Mouse (Mus musculus): ENCODE data around the gene Tfpi. TPM values are rescaled to one million over a fixed set of nuclear protein-coding genes. Genes with fewer than 3 reads are reported as not detected.
A peak's percentile ranks its signal among the peaks of the same experiment; 100 is the strongest.

The Tfpi gene
- polyA plus RNA-seq, 1 experiment from 2014 or later = 63.1 TPM

DNA sequence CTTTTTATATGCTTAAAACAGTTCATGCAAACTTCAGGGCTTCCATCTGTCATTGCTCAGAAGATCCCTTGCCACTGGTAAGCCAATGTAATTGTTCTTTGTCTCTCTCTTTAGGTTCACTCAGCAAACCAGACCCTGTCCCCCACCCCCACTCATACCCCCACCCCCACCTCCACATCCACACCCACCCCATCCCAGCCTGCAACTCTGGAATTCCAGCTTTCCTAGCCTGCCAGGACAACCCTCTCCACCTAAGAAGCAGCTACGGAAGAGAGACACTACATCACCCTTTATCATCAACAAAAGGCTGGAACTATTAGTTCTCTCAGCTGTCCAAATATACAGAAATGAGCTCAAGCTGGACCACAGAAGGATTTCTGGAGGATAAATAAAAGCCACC is 974 bp downstream of the Tfpi start:
- no peaks in the 10 kb centered on the region for H3K27me3 ChIP-seq (ENCODE audit: insufficient read depth, low read length)
- H3K9me3 ChIP-seq (ENCODE audit: low read depth, low read length) = no peaks in the 10 kb centered on the region
- peaks cover 6% of the 10 kb centered on the region; the same call in 1 of the 2 replicates for H3K36me3 ChIP-seq (ENCODE audit: insufficient read depth)
- H3K27ac ChIP-seq (ENCODE audit: low read depth) = peak overlapping the region; percentile 83; the same call in 1 of the 2 replicates
- H3K9ac ChIP-seq = peak overlapping the region; percentile 54
- H3K4me3 ChIP-seq (ENCODE audit: low read depth, low read length) = peak overlapping the region; percentile 42
- 9% methylated on average over 1 of the region's 1 CpGs for WGBS
- H3K4me2 ChIP-seq = peak overlapping the region; percentile 71
- peak; percentile 28; the same call in 1 of the 2 replicates for ATAC-seq (ENCODE audit: insufficient read depth)
- no peak for TF ChIP-seq CTCF (IDR thresholded peaks at IDR 0.05; ENCODE audit: low read depth)
- no peak for DNase-seq
- H3K4me1 ChIP-seq (ENCODE audit: insufficient read depth) = 0 out of 2 replicates have a peak, but pooled peaks cover 3% of the 10 kb centered on the region

GRCm38 (mm10) chr2:84474651-84475050 is 1.9 kb downstream of the Tfpi start:
- no peak for ATAC-seq (ENCODE audit: insufficient read depth)
- Histone ChIP-seq H3K4me1 (ENCODE audit: insufficient read depth) (0 out of 2 replicates have a peak, but pooled peaks cover 3% of the 10 kb centered on the region), H3K4me2 (peak overlapping the region; percentile 71), H3K36me3 (ENCODE audit: insufficient read depth) (peaks cover 6% of the 10 kb centered on the region; the same call in 1 of the 2 replicates), H3K9ac (no peak overlapping the region), H3K27ac (ENCODE audit: low read depth) (peak overlapping the region; percentile 72), H3K4me3 (ENCODE audit: low read depth, low read length) (no peak overlapping the region), H3K9me3 (ENCODE audit: low read depth, low read length) (no peaks in the 10 kb centered on the region), H3K27me3 (ENCODE audit: insufficient read depth, low read length) (no peaks in the 10 kb centered on the region)
- WGBS = 7% methylated on average over 6 of the region's 6 CpGs
- no peak for TF ChIP-seq CTCF (IDR thresholded peaks at IDR 0.05; ENCODE audit: low read depth)
- peak; percentile 26 for DNase-seq

GRCm38 (mm10) chr2:84473941-84474530 is 2.5 kb downstream of the Tfpi start:
- 62% methylated on average over 14 of the region's 14 CpGs for WGBS
- H3K27me3 ChIP-seq (ENCODE audit: insufficient read depth, low read length) = no peaks in the 10 kb centered on the region
- DNase-seq (no peak), ATAC-seq (ENCODE audit: insufficient read depth) (no peak)
- peaks cover 7% of the 10 kb centered on the region; the same call in 1 of the 2 replicates for H3K36me3 ChIP-seq (ENCODE audit: insufficient read depth)
- H3K4me1 ChIP-seq (ENCODE audit: insufficient read depth) = 0 out of 2 replicates have a peak, but pooled peaks cover 3% of the 10 kb centered on the region
- no peak overlapping the region for H3K4me3 ChIP-seq (ENCODE audit: low read depth, low read length)
- H3K27ac ChIP-seq (ENCODE audit: low read depth) = peak overlapping the region; percentile 72; the same call in 1 of the 2 replicates
- H3K9me3 ChIP-seq (ENCODE audit: low read depth, low read length) = no peaks in the 10 kb centered on the region
- H3K9ac ChIP-seq = no peak overlapping the region
- H3K4me2 ChIP-seq = peak overlapping the region; percentile 71; the same call in 1 of the 2 replicates
- TF ChIP-seq CTCF (IDR thresholded peaks at IDR 0.05; ENCODE audit: low read depth) = no peak

DNA sequence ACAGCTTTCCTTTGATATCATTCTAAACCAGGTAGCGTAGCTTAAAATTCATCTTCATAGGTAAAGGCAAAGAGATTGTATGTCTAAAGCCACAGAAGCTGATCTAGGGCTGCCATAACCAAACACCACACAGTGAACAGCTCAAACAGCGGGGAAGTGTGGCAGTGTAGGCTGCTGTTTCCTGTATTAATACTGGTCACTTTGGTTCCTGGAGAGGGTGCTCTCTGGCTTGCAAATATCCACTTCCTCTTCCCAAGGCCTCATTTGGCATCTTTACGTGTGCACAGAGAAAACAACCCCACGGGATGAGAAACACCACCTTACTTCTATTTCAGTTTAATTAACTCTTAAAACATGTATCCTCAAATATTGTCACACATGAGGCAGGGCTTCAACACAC is 9.2 kb downstream of the Tfpi start:
- Histone ChIP-seq H3K4me2 (no peak overlapping the region), H3K4me1 (ENCODE audit: insufficient read depth) (no peaks in the 10 kb centered on the region), H3K27ac (ENCODE audit: low read depth) (no peak overlapping the region), H3K4me3 (ENCODE audit: low read depth, low read length) (no peak overlapping the region), H3K27me3 (ENCODE audit: insufficient read depth, low read length) (no peaks in the 10 kb centered on the region), H3K36me3 (ENCODE audit: insufficient read depth) (peaks cover 13% of the 10 kb centered on the region; the same call in 1 of the 2 replicates), H3K9ac (no peak overlapping the region), H3K9me3 (ENCODE audit: low read depth, low read length) (no peaks in the 10 kb centered on the region)
- DNase-seq (no peak), ATAC-seq (ENCODE audit: insufficient read depth) (no peak)
- 77% methylated on average over 4 of the region's 4 CpGs for WGBS
- TF ChIP-seq CTCF (IDR thresholded peaks at IDR 0.05; ENCODE audit: low read depth) = no peak

DNA sequence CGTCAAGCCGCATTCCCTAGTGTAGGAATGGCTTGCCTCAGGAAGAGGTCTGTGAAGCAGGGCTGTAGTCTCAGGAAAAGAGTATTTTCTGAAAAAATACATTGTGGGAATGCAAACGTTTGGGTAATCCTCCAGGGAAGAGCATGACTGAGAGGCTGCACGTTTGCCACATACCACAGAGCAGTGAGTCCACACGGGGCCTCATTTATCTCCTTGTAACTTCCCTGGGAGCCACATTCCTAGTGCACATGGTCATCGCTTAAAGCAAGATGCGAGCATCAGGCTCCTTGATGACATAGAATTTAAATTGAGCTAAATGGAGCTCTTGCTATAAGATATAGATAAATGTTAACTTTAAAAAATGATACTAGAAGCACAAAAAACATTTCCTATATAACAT is 11.6 kb downstream of the Tfpi start:
- H3K36me3 ChIP-seq (ENCODE audit: insufficient read depth) = peaks cover 13% of the 10 kb centered on the region; the same call in 1 of the 2 replicates
- DNase-seq = peak; percentile 34
- peak; percentile 47; the same call in 1 of the 2 replicates for ATAC-seq (ENCODE audit: insufficient read depth)
- no peak overlapping the region for H3K4me3 ChIP-seq (ENCODE audit: low read depth, low read length)
- peak overlapping the region; percentile 42; the same call in 1 of the 2 replicates for H3K27ac ChIP-seq (ENCODE audit: low read depth)
- H3K27me3 ChIP-seq (ENCODE audit: insufficient read depth, low read length) = no peaks in the 10 kb centered on the region
- no peaks in the 10 kb centered on the region for H3K9me3 ChIP-seq (ENCODE audit: low read depth, low read length)
- H3K4me1 ChIP-seq (ENCODE audit: insufficient read depth) = no peaks in the 10 kb centered on the region
- WGBS = 20% methylated on average over 7 of the region's 7 CpGs
- H3K9ac ChIP-seq = no peak overlapping the region; the same call in 1 of the 2 replicates
- no peak overlapping the region for H3K4me2 ChIP-seq
- TF ChIP-seq CTCF (IDR thresholded peaks at IDR 0.05; ENCODE audit: low read depth) = no peak

DNA sequence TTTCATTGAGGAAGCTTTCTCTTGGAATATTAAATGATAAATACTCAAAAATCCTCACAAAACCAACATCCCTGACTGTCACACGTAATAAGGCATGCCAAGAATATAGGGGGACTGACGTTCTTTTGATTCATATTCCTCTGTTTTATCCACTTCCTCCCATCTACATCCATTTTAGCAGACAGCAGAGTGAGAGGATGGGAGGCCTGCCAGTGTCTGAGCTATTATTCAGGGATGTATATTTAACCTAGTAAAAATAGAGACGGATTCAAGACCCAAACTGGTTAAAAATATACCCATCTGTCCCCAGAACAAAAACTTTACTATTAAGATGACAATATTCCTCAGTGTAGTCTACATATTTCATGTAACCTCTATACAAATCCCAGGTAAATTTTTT is 14.2 kb downstream of the Tfpi start:
- Histone ChIP-seq H3K4me2 (no peak overlapping the region), H3K9me3 (ENCODE audit: low read depth, low read length) (no peaks in the 10 kb centered on the region), H3K4me1 (ENCODE audit: insufficient read depth) (no peaks in the 10 kb centered on the region), H3K36me3 (ENCODE audit: insufficient read depth) (peaks cover 9% of the 10 kb centered on the region; the same call in 1 of the 2 replicates), H3K4me3 (ENCODE audit: low read depth, low read length) (no peak overlapping the region), H3K27me3 (ENCODE audit: insufficient read depth, low read length) (no peaks in the 10 kb centered on the region), H3K27ac (ENCODE audit: low read depth) (no peak overlapping the region), H3K9ac (no peak overlapping the region)
- WGBS = 74% methylated on average over 3 of the region's 3 CpGs
- ATAC-seq (ENCODE audit: insufficient read depth) (no peak), DNase-seq (no peak)
- TF ChIP-seq CTCF (IDR thresholded peaks at IDR 0.05; ENCODE audit: low read depth) = no peak

GRCm38 (mm10) chr2:84459651-84460177 is 16.9 kb downstream of the Tfpi start:
- ATAC-seq (ENCODE audit: insufficient read depth) (no peak), DNase-seq (peak; percentile 52)
- no peak for TF ChIP-seq CTCF (IDR thresholded peaks at IDR 0.05; ENCODE audit: low read depth)
- Histone ChIP-seq H3K4me2 (no peak overlapping the region), H3K9me3 (ENCODE audit: low read depth, low read length) (no peaks in the 10 kb centered on the region), H3K9ac (no peak overlapping the region), H3K36me3 (ENCODE audit: insufficient read depth) (peaks cover 4% of the 10 kb centered on the region; the same call in 1 of the 2 replicates), H3K27ac (ENCODE audit: low read depth) (no peak overlapping the region), H3K4me1 (ENCODE audit: insufficient read depth) (no peaks in the 10 kb centered on the region), H3K27me3 (ENCODE audit: insufficient read depth, low read length) (no peaks in the 10 kb centered on the region), H3K4me3 (ENCODE audit: low read depth, low read length) (no peak overlapping the region)
- WGBS = 47% methylated on average over 11 of the region's 11 CpGs
